Mouse (Mus musculus) neural tube, embryonic 13.5 days (tissue): ENCODE data around the gene Rin1. TPM values are rescaled to one million over a fixed set of nuclear protein-coding genes. Genes with fewer than 3 reads are reported as not detected.

Source experiments
- ATAC-seq: fragments of 200-750 bp; cut with Nextera tagmentation; 2 replicates; pipeline ENCODE4 v1.8.0; 2017; ENCODE audit warnings: low read depth, mild to moderate bottlenecking, moderate TSS enrichment, moderate library complexity
- H3K27ac ChIP-seq: fragments of 300-500 bp; sonication (generic); replicated peaks from 2 replicates; pipeline ENCODE4 v1.5.1; 2015; ENCODE audit warnings: moderate library complexity, mild to moderate bottlenecking, inconsistent platforms
- H3K27me3 ChIP-seq: fragments of 300-500 bp; sonication (generic); 2 replicates; pipeline ENCODE4 v1.6.1; 2015; ENCODE audit warnings: mild to moderate bottlenecking, inconsistent platforms
- H3K36me3 ChIP-seq: fragments of 300-500 bp; sonication (generic); 2 replicates; pipeline ENCODE4 v1.6.1; 2015; ENCODE audit warnings: mild to moderate bottlenecking, inconsistent platforms
- H3K4me1 ChIP-seq: fragments of 300-500 bp; sonication (generic); replicated peaks from 2 replicates; pipeline ENCODE4 v1.6.1; 2015; ENCODE audit warnings: inconsistent platforms
- H3K4me2 ChIP-seq: fragments of 300-500 bp; sonication (generic); 2 replicates; pipeline ENCODE4 v1.6.1; 2015; ENCODE audit warnings: inconsistent platforms, mild to moderate bottlenecking, moderate library complexity
- H3K4me3 ChIP-seq: fragments of 300-500 bp; sonication (generic); 2 replicates; pipeline ENCODE4 v1.5.1; 2015; ENCODE audit warnings: mild to moderate bottlenecking, inconsistent platforms
- H3K9ac ChIP-seq: fragments of 300-500 bp; sonication (generic); 2 replicates; pipeline ENCODE4 v1.6.1; 2015; ENCODE audit warnings: moderate library complexity, mild to moderate bottlenecking, inconsistent platforms
- H3K9me3 ChIP-seq: fragments of 300-500 bp; sonication (generic); 2 replicates; pipeline ENCODE4 v1.6.1; 2016; ENCODE audit warnings: inconsistent platforms
- WGBS: fragments of 180-500 bp; shearing (Covaris S2); methylation state at CpG from one replicate; pipeline ENCODE4 v1.1.7; 2015; 5-methylcytosine and 5-hydroxymethylcytosine counted together
- polyA plus RNA-seq: library from polyadenylated mRNA; unstranded; fragments of >200 nt; fragmentation: Nextera tagmentation; extraction: Ambion mirVana; gene quantifications from 2 replicates; pipeline ENCODE4 v1.2.1, GENCODE M21; 2015

Gene Rin1
- polyA plus RNA-seq, 1 experiment from 2014 or later = 1.4 TPM

- ATAC-seq = 0 out of 2 replicates have a peak, but pooled peaks have one; percentile 26
- 40% methylated on average over 5 of the region's 5 CpGs for WGBS
- Histone ChIP-seq H3K4me2 (no peak overlapping the region), H3K36me3 (no peaks in the 10 kb centered on the region), H3K4me3 (no peak overlapping the region), H3K4me1 (peaks cover 37% of the 10 kb centered on the region), H3K27ac (0 out of 2 replicates have a peak overlapping the region, but pooled peaks have one; percentile 13), H3K9ac (peak overlapping the region; percentile 50), H3K27me3 (peaks cover 10% of the 10 kb centered on the region; the same call in 1 of the 2 replicates), H3K9me3 (no peaks in the 10 kb centered on the region)
These were observed 10.4 kb downstream of the Rin1 start for GRCm38 (mm10) chr19:5060365-5061330.

- WGBS = 88% methylated on average over 5 of the region's 5 CpGs
- no peak overlapping the region for H3K4me2 ChIP-seq
These were observed 11.8 kb downstream of the Rin1 start for GRCm38 (mm10) chr19:5062041-5062440.

GRCm38 (mm10) chr19:5062446-5062845 lies 12.2 kb downstream of the Rin1 start:
- H3K27ac ChIP-seq = no peak overlapping the region
- H3K4me2 ChIP-seq = no peak overlapping the region
- H3K27me3 ChIP-seq = peaks cover 27% of the 10 kb centered on the region
- H3K4me1 ChIP-seq = peaks cover 38% of the 10 kb centered on the region
- no peak for ATAC-seq
- no peaks in the 10 kb centered on the region for H3K9me3 ChIP-seq
- WGBS = 78% methylated on average over 6 of the region's 6 CpGs
- H3K9ac ChIP-seq = no peak overlapping the region
- H3K36me3 ChIP-seq = no peaks in the 10 kb centered on the region
- no peak overlapping the region for H3K4me3 ChIP-seq

More at GRCm38 (mm10) chr19:5062041-5062440, 11.8 kb downstream of the Rin1 start:
- no peak overlapping the region for H3K4me3 ChIP-seq
- peaks cover 34% of the 10 kb centered on the region for H3K4me1 ChIP-seq
- H3K27ac ChIP-seq = no peak overlapping the region
- no peaks in the 10 kb centered on the region for H3K9me3 ChIP-seq
- no peaks in the 10 kb centered on the region for H3K36me3 ChIP-seq
- H3K9ac ChIP-seq = no peak overlapping the region
- no peak for ATAC-seq
- H3K27me3 ChIP-seq = peaks cover 23% of the 10 kb centered on the region

- Histone ChIP-seq H3K27ac (no peak overlapping the region), H3K27me3 (peaks cover 52% of the 10 kb centered on the region), H3K9me3 (no peaks in the 10 kb centered on the region), H3K36me3 (no peaks in the 10 kb centered on the region), H3K4me1 (peaks cover 53% of the 10 kb centered on the region), H3K4me2 (no peak overlapping the region), H3K4me3 (no peak overlapping the region), H3K9ac (peak overlapping the region; percentile 6; the same call in 1 of the 2 replicates)
- WGBS = 75% methylated on average over 7 of the region's 7 CpGs
- ATAC-seq = no peak
These were observed 14.8 kb downstream of the Rin1 start for GRCm38 (mm10) chr19:5065104-5065503.

- H3K4me3 ChIP-seq = peak overlapping the region; percentile 43
- H3K4me1 ChIP-seq = peaks cover 61% of the 10 kb centered on the region
- peak overlapping the region; percentile 43 for H3K27ac ChIP-seq
- peak overlapping the region; percentile 38; the same call in 1 of the 2 replicates for H3K9ac ChIP-seq
- H3K9me3 ChIP-seq = no peaks in the 10 kb centered on the region
- H3K27me3 ChIP-seq = peaks cover 58% of the 10 kb centered on the region
- ATAC-seq = no peak
- peak overlapping the region; percentile 76 for H3K4me2 ChIP-seq
- WGBS = 9% methylated on average over 15 of the region's 15 CpGs
- H3K36me3 ChIP-seq = no peaks in the 10 kb centered on the region
These were observed 16.9 kb downstream of the Rin1 start for GRCm38 (mm10) chr19:5067040-5067799.

- H3K9me3 ChIP-seq = no peaks in the 10 kb centered on the region
- no peaks in the 10 kb centered on the region for H3K36me3 ChIP-seq
- peaks cover 58% of the 10 kb centered on the region for H3K27me3 ChIP-seq
- under 1% methylated on average over 54 of the region's 56 CpGs for WGBS
- peak within 1 kb of the TSS; percentile 76 for H3K4me2 ChIP-seq
- ATAC-seq = peak; percentile 9; the same call in 1 of the 2 replicates
- H3K9ac ChIP-seq = peak within 1 kb of the TSS; percentile 77
- H3K4me3 ChIP-seq = peak within 1 kb of the TSS; percentile 43
- H3K4me1 ChIP-seq = peaks cover 69% of the 10 kb centered on the region
- H3K27ac ChIP-seq = peak within 1 kb of the TSS; percentile 43
These were observed 17.7 kb downstream of the Rin1 start, which contains the start of gene Cd248 for GRCm38 (mm10) chr19:5067867-5068569. Gene Cd248, plus strand, starts transcription at chr19:5068078.

- Histone ChIP-seq H3K27ac (peak overlapping the region; percentile 28; the same call in 1 of the 2 replicates), H3K4me1 (peaks cover 69% of the 10 kb centered on the region), H3K9ac (peak overlapping the region; percentile 77), H3K4me3 (peak overlapping the region; percentile 43), H3K4me2 (peak overlapping the region; percentile 76), H3K27me3 (peaks cover 62% of the 10 kb centered on the region), H3K36me3 (no peaks in the 10 kb centered on the region), H3K9me3 (no peaks in the 10 kb centered on the region)
- no peak for ATAC-seq
- WGBS = 27% methylated on average over 21 of the region's 21 CpGs
These were observed 18.4 kb downstream of the Rin1 start for GRCm38 (mm10) chr19:5068570-5069234.

GRCm38 (mm10) chr19:5069486-5069885 lies 19.2 kb downstream of the Rin1 start:
- WGBS = 82% methylated on average over 5 of the region's 5 CpGs
- H3K36me3 ChIP-seq = no peaks in the 10 kb centered on the region
- H3K4me2 ChIP-seq = peak overlapping the region; percentile 76
- peaks cover 70% of the 10 kb centered on the region for H3K27me3 ChIP-seq
- peaks cover 69% of the 10 kb centered on the region for H3K4me1 ChIP-seq
- peak overlapping the region; percentile 43; the same call in 1 of the 2 replicates for H3K4me3 ChIP-seq
- ATAC-seq = no peak
- 0 out of 2 replicates have a peak overlapping the region, but pooled peaks have one; percentile 77 for H3K9ac ChIP-seq
- H3K9me3 ChIP-seq = no peaks in the 10 kb centered on the region
- H3K27ac ChIP-seq = no peak overlapping the region

GRCm38 (mm10) chr19:5069978-5070377 lies 19.7 kb downstream of the Rin1 start:
- Histone ChIP-seq H3K4me1 (peaks cover 68% of the 10 kb centered on the region), H3K27me3 (peaks cover 70% of the 10 kb centered on the region), H3K36me3 (no peaks in the 10 kb centered on the region), H3K27ac (no peak overlapping the region), H3K9ac (peak overlapping the region; percentile 8; the same call in 1 of the 2 replicates), H3K4me2 (peak overlapping the region; percentile 76), H3K9me3 (no peaks in the 10 kb centered on the region), H3K4me3 (peak overlapping the region; percentile 43; the same call in 1 of the 2 replicates)
- 84% methylated on average over 7 of the region's 7 CpGs for WGBS
- ATAC-seq = no peak

- H3K9me3 ChIP-seq = no peaks in the 10 kb centered on the region
- peak overlapping the region; percentile 43 for H3K4me3 ChIP-seq
- peaks cover 62% of the 10 kb centered on the region for H3K4me1 ChIP-seq
- no peaks in the 10 kb centered on the region for H3K36me3 ChIP-seq
- ATAC-seq = peak; percentile 0; the same call in 1 of the 2 replicates
- peak overlapping the region; percentile 76 for H3K4me2 ChIP-seq
- peak overlapping the region; percentile 68 for H3K9ac ChIP-seq
- peak overlapping the region; percentile 79 for H3K27ac ChIP-seq
- peaks cover 65% of the 10 kb centered on the region for H3K27me3 ChIP-seq
- 10% methylated on average over 11 of the region's 11 CpGs for WGBS
These were observed 20.8 kb downstream of the Rin1 start for GRCm38 (mm10) chr19:5071077-5071476.
